Mouse (Mus musculus) lung, embryonic 15.5 days (tissue): ENCODE results near the gene Mthfd1l. TPM values are rescaled to one million over a fixed set of nuclear protein-coding genes. Genes with fewer than 3 reads are reported as not detected.
A peak's percentile ranks its signal among the peaks of the same experiment; 100 is the strongest.

Experiments
- ATAC-seq: fragments of 200-750 bp; cut with Nextera tagmentation; 2 replicates; pipeline ENCODE4 v1.8.0; 2017; ENCODE audit warnings: moderate number of reproducible peaks, borderline replicate concordance; ENCODE audit not compliant: low FRiP score, low TSS enrichment; ENCODE audit errors: extremely low read depth
- H3K27ac ChIP-seq: fragments of 300-500 bp; sonication (generic); 2 replicates; pipeline ENCODE4 v1.5.1; 2015; ENCODE audit warnings: moderate library complexity, mild to moderate bottlenecking, inconsistent platforms
- H3K27me3 ChIP-seq: fragments of 300-500 bp; sonication (generic); 2 replicates; pipeline ENCODE4 v1.6.1; 2015; ENCODE audit warnings: inconsistent platforms
- H3K36me3 ChIP-seq: fragments of 300-500 bp; sonication (generic); 2 replicates; pipeline ENCODE4 v1.6.1; 2015; ENCODE audit warnings: inconsistent platforms
- H3K4me1 ChIP-seq: fragments of 300-500 bp; sonication (generic); 2 replicates; pipeline ENCODE4 v1.6.1; 2015; ENCODE audit warnings: inconsistent platforms
- H3K4me2 ChIP-seq: fragments of 300-500 bp; sonication (generic); 2 replicates; pipeline ENCODE4 v1.6.1; 2015; ENCODE audit warnings: inconsistent platforms, mild to moderate bottlenecking, moderate library complexity
- H3K4me3 ChIP-seq: fragments of 300-500 bp; sonication (generic); 2 replicates; pipeline ENCODE4 v1.5.1; 2015; ENCODE audit warnings: mild to moderate bottlenecking, inconsistent platforms
- H3K9ac ChIP-seq: fragments of 300-500 bp; sonication (generic); 2 replicates; pipeline ENCODE4 v1.6.1; 2015; ENCODE audit warnings: inconsistent platforms
- H3K9me3 ChIP-seq: fragments of 300-500 bp; sonication (generic); 2 replicates; pipeline ENCODE4 v1.6.1; 2016; ENCODE audit warnings: inconsistent platforms
- WGBS: fragments of 180-500 bp; shearing (Covaris S2); methylation state at CpG from one replicate; pipeline ENCODE4 v1.1.7; 2015; 5-methylcytosine and 5-hydroxymethylcytosine counted together
- polyA plus RNA-seq: library from polyadenylated mRNA; unstranded; fragments of >200 nt; fragmentation: Nextera tagmentation; extraction: Ambion mirVana; gene quantifications from 2 replicates; pipeline ENCODE4 v1.2.1, GENCODE M21; 2015

Gene Mthfd1l
- polyA plus RNA-seq, 1 experiment from 2014 or later = 16.1 TPM

GRCm38 (mm10) chr10:4027466-4027865 is 54.5 kb downstream of the Mthfd1l start:
- Histone ChIP-seq H3K9me3 (no peaks in the 10 kb centered on the region), H3K27me3 (no peaks in the 10 kb centered on the region), H3K27ac (no peak overlapping the region), H3K9ac (no peak overlapping the region), H3K4me3 (no peak overlapping the region), H3K4me2 (no peak overlapping the region), H3K36me3 (no peaks in the 10 kb centered on the region), H3K4me1 (peaks cover 30% of the 10 kb centered on the region)
- WGBS = 11% methylated on average over 4 of the region's 4 CpGs
- ATAC-seq = no peak

- no peak overlapping the region for H3K4me2 ChIP-seq
- no peaks in the 10 kb centered on the region for H3K36me3 ChIP-seq
- no peak overlapping the region for H3K9ac ChIP-seq
- no peak overlapping the region for H3K4me3 ChIP-seq
- H3K27ac ChIP-seq = peak overlapping the region; percentile 42
- H3K9me3 ChIP-seq = no peaks in the 10 kb centered on the region
- ATAC-seq = peak; percentile 87
- H3K27me3 ChIP-seq = no peaks in the 10 kb centered on the region
- H3K4me1 ChIP-seq = peaks cover 26% of the 10 kb centered on the region
- 42% methylated on average over 15 of the region's 15 CpGs for WGBS
Measured at GRCm38 (mm10) chr10:4028851-4029442, 56.0 kb downstream of the Mthfd1l start.

GRCm38 (mm10) chr10:4033761-4034160 is 60.8 kb downstream of the Mthfd1l start:
- H3K9me3 ChIP-seq = no peaks in the 10 kb centered on the region
- WGBS = 60% methylated on average over 9 of the region's 9 CpGs
- H3K27ac ChIP-seq = no peak overlapping the region
- H3K4me3 ChIP-seq = no peak overlapping the region
- no peak overlapping the region for H3K4me2 ChIP-seq
- H3K4me1 ChIP-seq = peaks cover 7% of the 10 kb centered on the region
- H3K27me3 ChIP-seq = no peaks in the 10 kb centered on the region
- H3K36me3 ChIP-seq = no peaks in the 10 kb centered on the region; the same call in 1 of the 2 replicates
- no peak for ATAC-seq
- H3K9ac ChIP-seq = no peak overlapping the region

GRCm38 (mm10) chr10:4036476-4036875 is 63.6 kb downstream of the Mthfd1l start:
- Histone ChIP-seq H3K9ac (no peak overlapping the region), H3K36me3 (no peaks in the 10 kb centered on the region; the same call in 1 of the 2 replicates), H3K27me3 (no peaks in the 10 kb centered on the region), H3K4me1 (no peaks in the 10 kb centered on the region), H3K4me2 (no peak overlapping the region), H3K4me3 (no peak overlapping the region), H3K9me3 (no peaks in the 10 kb centered on the region), H3K27ac (no peak overlapping the region)
- WGBS = 88% methylated on average over 7 of the region's 7 CpGs
- no peak for ATAC-seq

GRCm38 (mm10) chr10:4037066-4037465 is 64.1 kb downstream of the Mthfd1l start:
- 51% methylated on average over 3 of the region's 3 CpGs for WGBS
- H3K9me3 ChIP-seq = no peaks in the 10 kb centered on the region
- H3K4me1 ChIP-seq = no peaks in the 10 kb centered on the region
- no peaks in the 10 kb centered on the region for H3K27me3 ChIP-seq
- H3K4me3 ChIP-seq = no peak overlapping the region
- no peak overlapping the region for H3K4me2 ChIP-seq
- no peaks in the 10 kb centered on the region; the same call in 1 of the 2 replicates for H3K36me3 ChIP-seq
- no peak overlapping the region for H3K9ac ChIP-seq
- no peak overlapping the region for H3K27ac ChIP-seq
- peak; percentile 41; the same call in 1 of the 2 replicates for ATAC-seq

- no peak overlapping the region for H3K4me2 ChIP-seq
- 92% methylated on average over 11 of the region's 11 CpGs for WGBS
- H3K4me3 ChIP-seq = no peak overlapping the region
- H3K36me3 ChIP-seq = peaks cover 6% of the 10 kb centered on the region
- H3K27ac ChIP-seq = no peak overlapping the region
- no peak overlapping the region for H3K9ac ChIP-seq
- ATAC-seq = no peak
- no peaks in the 10 kb centered on the region for H3K4me1 ChIP-seq
- H3K27me3 ChIP-seq = no peaks in the 10 kb centered on the region
- no peaks in the 10 kb centered on the region for H3K9me3 ChIP-seq
Measured at GRCm38 (mm10) chr10:4038576-4038975, 65.7 kb downstream of the Mthfd1l start.

- 66% methylated on average over 9 of the region's 9 CpGs for WGBS
- H3K4me3 ChIP-seq = no peak overlapping the region
- ATAC-seq = no peak
- no peaks in the 10 kb centered on the region for H3K9me3 ChIP-seq
- H3K36me3 ChIP-seq = peaks cover 6% of the 10 kb centered on the region; the same call in 1 of the 2 replicates
- no peaks in the 10 kb centered on the region for H3K4me1 ChIP-seq
- H3K9ac ChIP-seq = no peak overlapping the region
- H3K27ac ChIP-seq = no peak overlapping the region
- no peak overlapping the region for H3K4me2 ChIP-seq
- H3K27me3 ChIP-seq = no peaks in the 10 kb centered on the region
Measured at GRCm38 (mm10) chr10:4041691-4042090, 68.8 kb downstream of the Mthfd1l start.

- H3K4me1 ChIP-seq = no peaks in the 10 kb centered on the region
- no peaks in the 10 kb centered on the region for H3K27me3 ChIP-seq
- H3K9me3 ChIP-seq = no peaks in the 10 kb centered on the region
- H3K27ac ChIP-seq = no peak overlapping the region
- no peak overlapping the region for H3K4me3 ChIP-seq
- ATAC-seq = no peak
- peaks cover 6% of the 10 kb centered on the region; the same call in 1 of the 2 replicates for H3K36me3 ChIP-seq
- H3K9ac ChIP-seq = no peak overlapping the region
- 68% methylated on average over 7 of the region's 7 CpGs for WGBS
- H3K4me2 ChIP-seq = no peak overlapping the region
Measured at GRCm38 (mm10) chr10:4044421-4044820, 71.5 kb downstream of the Mthfd1l start.

- H3K4me2 ChIP-seq = no peak overlapping the region
- no peak overlapping the region for H3K9ac ChIP-seq
- no peaks in the 10 kb centered on the region for H3K9me3 ChIP-seq
- H3K4me3 ChIP-seq = no peak overlapping the region
- WGBS = 36% methylated on average over 4 of the region's 4 CpGs
- H3K36me3 ChIP-seq = peaks cover 6% of the 10 kb centered on the region; the same call in 1 of the 2 replicates
- no peaks in the 10 kb centered on the region for H3K27me3 ChIP-seq
- ATAC-seq = 0 out of 2 replicates have a peak, but pooled peaks have one; percentile 8
- H3K27ac ChIP-seq = 0 out of 2 replicates have a peak overlapping the region, but pooled peaks have one; percentile 42
- no peaks in the 10 kb centered on the region for H3K4me1 ChIP-seq
Measured at GRCm38 (mm10) chr10:4046496-4046895, 73.6 kb downstream of the Mthfd1l start.

GRCm38 (mm10) chr10:4047666-4048065 is 74.7 kb downstream of the Mthfd1l start:
- Histone ChIP-seq H3K27me3 (no peaks in the 10 kb centered on the region), H3K4me1 (no peaks in the 10 kb centered on the region), H3K4me2 (no peak overlapping the region), H3K4me3 (no peak overlapping the region), H3K9me3 (no peaks in the 10 kb centered on the region), H3K9ac (no peak overlapping the region), H3K27ac (no peak overlapping the region), H3K36me3 (peaks cover 3% of the 10 kb centered on the region; the same call in 1 of the 2 replicates)
- 85% methylated on average over 6 of the region's 6 CpGs for WGBS
- ATAC-seq = no peak

GRCm38 (mm10) chr10:4050236-4050635 is 77.3 kb downstream of the Mthfd1l start:
- Histone ChIP-seq H3K9me3 (no peaks in the 10 kb centered on the region), H3K4me3 (no peak overlapping the region), H3K4me1 (no peaks in the 10 kb centered on the region; the same call in 1 of the 2 replicates), H3K36me3 (no peaks in the 10 kb centered on the region), H3K9ac (no peak overlapping the region), H3K27me3 (no peaks in the 10 kb centered on the region), H3K4me2 (no peak overlapping the region), H3K27ac (no peak overlapping the region)
- 97% methylated on average over 4 of the region's 4 CpGs for whole genome bisulfite sequencing
- no peak for ATAC-seq

GRCm38 (mm10) chr10:4052711-4053110 is 79.8 kb downstream of the Mthfd1l start:
- H3K27ac ChIP-seq = no peak overlapping the region
- no peaks in the 10 kb centered on the region for H3K9me3 ChIP-seq
- no peak for ATAC-seq
- no peak overlapping the region for H3K9ac ChIP-seq
- no peaks in the 10 kb centered on the region; the same call in 1 of the 2 replicates for H3K4me1 ChIP-seq
- H3K36me3 ChIP-seq = no peaks in the 10 kb centered on the region; the same call in 1 of the 2 replicates
- H3K4me2 ChIP-seq = no peak overlapping the region
- H3K27me3 ChIP-seq = no peaks in the 10 kb centered on the region
- 91% methylated on average over 4 of the region's 4 CpGs for WGBS
- no peak overlapping the region for H3K4me3 ChIP-seq
